Mouse (Mus musculus) left cerebral cortex, postnatal 25 days (tissue): ENCODE results near the gene Pym1. TPM values are rescaled to one million over a fixed set of nuclear protein-coding genes. Genes with fewer than 3 reads are reported as not detected.
"Not testable (repeated sequence)": the region's sequence is repeated elsewhere in the genome, so short reads cannot be mapped to it uniquely, and the experiment has no call there.

Source experiments
- DNase-seq, 2 experiments: peaks; one replicate each; pipeline ENCODE4 v3.0.0; 2022; ENCODE audit warnings: low spot score in 2 of 2, mixed read lengths in 1 of 2
- intact Hi-C: fragments of 180-260 bp; cut with DNase I; formaldehyde crosslinking; loops from one replicate; pipeline ENCODE4 v1.15.1; 2025
- total RNA-seq, 2 experiments: library from RNA; stranded (reverse); gene quantifications; 2 replicates each; pipeline ENCODE4 v1.2.3; 2021

Pym1 gene
- total RNA-seq = 10 to 100 TPM; 28.8 to 29.5 TPM

GRCm38 (mm10) chr10:128747646-128748251, at the start of gene Pym1:
Pym1 (plus strand) TSS chr10:128747889.
- DNase-seq = peak in 1 of 2 experiments; percentile 49
- intact Hi-C loops = loop anchor here (1.0 kb wide), 1 partner anchor 57 kb away; the partner anchor contains the start of genes Dnajc14 and Tmem198b

DNA sequence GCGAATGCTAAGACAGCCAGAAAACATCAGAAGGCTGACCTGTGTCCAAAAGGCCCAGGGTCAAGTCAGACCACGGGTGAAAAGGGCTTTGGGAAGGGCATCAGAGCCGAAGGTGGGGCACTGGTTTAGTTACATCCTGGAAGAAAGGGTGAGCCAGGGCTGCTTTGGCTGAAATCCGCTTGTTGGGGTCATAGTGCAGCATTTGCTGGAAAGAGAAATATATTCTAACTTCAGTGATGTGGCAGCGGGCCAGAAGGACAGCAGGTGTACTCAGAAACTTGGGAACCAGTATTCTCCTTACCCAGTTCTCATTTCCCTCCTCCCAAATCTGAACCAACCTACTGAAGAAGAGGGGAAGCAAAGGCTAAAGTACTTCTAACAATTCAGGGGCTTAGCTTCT, 48.7 kb upstream of the Pym1 start:
- intact Hi-C loops = no loop called here
- no peak for DNase-seq

GRCm38 (mm10) chr10:128699611-128700010, 48.1 kb upstream of the Pym1 start:
- DNase-seq = no peak
- intact Hi-C loops = no loop called here

DNA sequence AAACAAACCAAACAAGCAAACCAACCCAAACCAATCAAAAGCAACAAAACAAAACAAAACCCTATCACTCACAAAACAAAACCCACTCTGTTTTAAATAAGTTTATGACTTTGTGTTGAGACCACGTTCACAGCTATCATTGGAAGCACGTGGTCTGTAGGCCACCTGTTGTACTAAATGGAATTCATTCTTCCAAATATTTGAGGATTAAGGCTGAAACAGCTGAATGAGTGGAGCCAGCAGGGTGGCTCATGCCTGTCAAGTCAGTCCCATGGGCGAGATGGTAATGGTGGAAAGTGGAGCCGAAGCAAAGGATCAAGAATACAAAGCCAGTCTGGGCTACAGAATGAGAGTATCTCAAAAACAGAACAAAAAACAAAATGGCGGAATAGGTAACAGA, 47.0 kb upstream of the Pym1 start:
- no peak for DNase-seq
- intact Hi-C loops = no loop called here

GRCm38 (mm10) chr10:128702328-128703007, 45.2 kb upstream of the Pym1 start:
- intact Hi-C loops = no loop called here

DNA sequence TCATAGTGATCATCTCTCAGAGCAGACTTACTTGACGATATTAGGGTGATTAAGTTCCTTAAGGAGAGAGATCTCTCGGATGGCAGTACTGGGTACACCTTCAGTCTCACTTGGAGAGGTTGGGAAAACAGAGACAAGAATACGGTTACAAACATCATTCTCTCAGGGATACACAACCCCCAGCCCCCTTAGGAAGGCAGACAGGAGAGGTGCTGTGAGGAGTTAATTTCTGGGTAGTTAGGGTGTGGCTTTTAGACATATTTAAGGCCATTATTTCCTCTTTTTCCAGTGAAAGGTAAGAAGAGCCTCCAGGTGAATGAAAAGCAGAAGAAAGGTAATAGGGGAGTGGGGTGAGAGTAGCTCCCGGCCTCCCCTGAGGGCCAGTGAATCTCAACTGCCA, 43.8 kb upstream of the Pym1 start, which contains the start of gene Pmel:
Gene Pmel, plus strand, starts transcription at position 301 of the 400 bp plus-strand sequence.
- DNase-seq = no peak
- intact Hi-C loops = no loop called here

More at GRCm38 (mm10) chr10:128702328-128703007, 45.2 kb upstream of the Pym1 start:
- no peak for DNase-seq

DNA sequence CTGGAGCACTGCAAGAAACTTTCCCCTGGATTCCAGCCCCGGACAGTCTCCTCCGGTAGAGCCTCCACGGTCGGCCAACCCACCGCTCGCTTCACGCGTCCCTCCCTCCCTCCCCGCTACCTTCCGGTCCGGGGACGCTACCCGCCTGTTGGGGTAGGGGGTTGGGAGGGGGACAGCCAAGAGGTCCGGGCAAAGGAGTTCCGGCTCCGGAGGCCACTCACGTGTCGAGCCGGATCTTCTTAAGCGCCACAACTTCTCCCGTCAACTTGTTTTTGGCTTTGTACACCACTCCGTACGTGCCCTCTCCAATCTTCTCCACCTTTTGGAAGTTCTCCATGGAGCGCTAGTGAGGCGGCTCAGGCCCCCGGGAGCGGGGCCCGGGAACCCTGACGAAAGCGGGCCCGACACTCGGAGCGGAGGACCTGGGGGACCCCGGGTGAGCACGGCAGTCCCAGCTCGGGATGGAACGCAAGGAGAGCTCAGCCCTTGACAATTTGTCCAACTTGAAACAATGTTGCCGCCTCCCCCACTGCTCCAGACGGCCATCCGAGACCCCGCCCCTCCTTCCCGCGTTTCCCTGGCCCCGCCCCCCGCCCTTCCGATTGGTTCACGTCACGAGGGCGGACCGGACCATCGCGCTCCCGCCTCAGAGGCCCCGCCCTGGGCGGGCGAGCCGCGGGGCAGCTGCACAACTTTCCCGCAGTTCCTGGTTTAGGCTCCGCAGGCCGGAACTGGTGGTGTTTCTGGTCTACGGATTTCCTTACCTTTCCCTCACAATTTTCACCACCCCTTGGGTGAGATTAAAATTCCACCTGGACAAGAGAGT, 43.0 kb upstream of the Pym1 start, which contains the start of gene Cdk2:
Gene Cdk2, minus strand, starts transcription at position 541 of the 826 bp plus-strand sequence.
- peak; percentile 84 to 85 for DNase-seq
- intact Hi-C loops = no loop called here

GRCm38 (mm10) chr10:128705317-128705693, 42.4 kb upstream of the Pym1 start:
- intact Hi-C loops = no loop called here
- DNase-seq = no peak

GRCm38 (mm10) chr10:128711318-128711717, 36.4 kb upstream of the Pym1 start:
- DNase-seq, intact Hi-C loops: not testable (repeated sequence)

- intact Hi-C loops = no loop called here
- DNase-seq = no peak
Measured at GRCm38 (mm10) chr10:128715559-128716537, 31.8 kb upstream of the Pym1 start.

GRCm38 (mm10) chr10:128725466-128725865, 22.2 kb upstream of the Pym1 start:
- DNase-seq, intact Hi-C loops: not testable (repeated sequence)

DNA sequence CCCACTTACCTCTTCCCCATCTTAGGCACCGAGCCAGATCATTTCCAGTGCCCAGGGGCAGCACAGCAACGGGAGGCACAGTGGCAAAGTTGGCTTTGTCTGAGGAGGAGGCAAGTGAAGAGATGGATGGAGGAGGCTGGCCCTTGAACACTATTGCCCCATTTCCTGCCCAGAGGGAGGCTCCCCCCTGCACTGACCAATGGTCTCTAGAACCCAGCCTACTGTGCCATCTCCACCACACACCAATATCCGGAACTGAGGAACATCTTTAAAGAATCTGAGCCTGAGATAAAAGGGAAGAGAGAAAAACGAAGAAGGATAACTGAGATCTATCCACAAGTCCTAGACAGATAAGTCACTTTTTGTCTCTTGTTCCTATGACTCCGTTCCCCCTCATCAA, 19.6 kb upstream of the Pym1 start:
- no peak for DNase-seq
- intact Hi-C loops = no loop called here

- peak in 1 of 2 experiments; percentile 55 for DNase-seq
- intact Hi-C loops = loop anchor here (5.0 to 10.0 kb wide), 2 partner anchors 166 to 244 kb away; no protein-coding TSS in a partner anchor
Measured at GRCm38 (mm10) chr10:128731002-128731433, 16.7 kb upstream of the Pym1 start.

- intact Hi-C loops = loop anchor here (5.0 to 10.0 kb wide), 2 partner anchors 165 to 243 kb away; no protein-coding TSS in a partner anchor
- no peak for DNase-seq
Measured at GRCm38 (mm10) chr10:128731992-128732391, 15.7 kb upstream of the Pym1 start.

DNA sequence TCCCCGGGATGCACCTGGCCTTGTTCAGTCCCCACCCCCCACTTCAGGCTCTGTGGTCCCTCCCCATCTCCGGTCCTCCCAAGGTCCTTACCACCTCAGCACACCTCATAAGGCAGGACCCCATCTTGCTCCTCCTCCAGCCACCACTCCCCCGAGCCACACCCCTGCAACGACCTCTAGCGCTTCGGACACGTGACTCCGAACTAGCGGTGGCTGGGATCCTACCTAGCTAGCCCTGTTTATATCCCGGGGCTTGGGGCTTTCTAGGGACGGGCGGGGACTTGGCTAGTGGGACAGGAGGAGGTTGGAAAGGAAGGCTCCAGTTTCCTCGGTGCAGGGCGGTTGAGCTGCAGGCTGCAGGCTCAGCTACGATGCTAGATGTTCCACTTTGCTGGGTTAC, 10.3 kb upstream of the Pym1 start:
- no peak for DNase-seq
- intact Hi-C loops = loop anchor here (10.0 kb wide), 1 partner anchor 237 kb away; no protein-coding TSS in a partner anchor

DNA sequence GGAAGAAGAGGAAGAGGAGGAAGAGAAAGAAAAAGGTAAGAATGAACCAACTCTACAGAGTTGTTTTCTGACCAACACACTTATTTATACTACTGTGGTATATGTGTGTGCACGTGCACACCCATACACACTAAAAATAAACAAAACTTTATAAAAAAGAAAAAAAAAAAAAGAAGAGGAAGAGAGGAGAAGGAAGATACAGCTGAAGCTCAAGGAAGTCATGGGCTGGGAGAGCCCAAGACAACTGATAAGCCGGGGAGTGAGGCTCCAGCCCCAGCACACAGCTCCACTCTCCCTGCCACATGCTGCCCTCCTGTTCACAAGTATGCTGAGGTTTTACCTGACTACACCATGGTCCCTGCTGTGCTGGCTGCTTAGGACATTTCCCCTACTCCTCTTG, 7.4 kb upstream of the Pym1 start:
- intact Hi-C loops = no loop called here
- no peak for DNase-seq

- intact Hi-C loops = no loop called here
- DNase-seq = no peak
Measured at GRCm38 (mm10) chr10:128742616-128743015, 5.1 kb upstream of the Pym1 start.

DNA sequence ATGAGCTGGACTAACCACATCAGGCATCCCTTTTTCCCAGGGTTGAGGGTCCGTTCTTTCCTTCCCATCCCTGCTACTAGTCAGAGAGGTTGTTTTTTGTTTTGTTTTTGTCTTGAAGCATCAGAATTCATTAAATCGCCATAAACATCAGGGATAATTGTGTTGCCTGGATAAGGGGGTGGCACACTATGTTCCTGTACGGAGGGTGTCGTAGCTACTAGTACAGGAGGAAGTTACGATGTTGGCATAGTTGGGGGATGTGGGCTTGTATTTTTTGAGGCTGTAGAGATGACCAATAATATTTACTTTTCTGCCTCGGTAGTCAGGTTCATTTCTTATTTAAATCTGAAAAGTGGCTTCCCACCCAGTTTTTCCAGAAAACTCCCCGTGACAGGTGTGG, 4.5 kb upstream of the Pym1 start:
- DNase-seq = no peak
- intact Hi-C loops = no loop called here

GRCm38 (mm10) chr10:128743791-128744191, 3.9 kb upstream of the Pym1 start:
- intact Hi-C loops = no loop called here
- DNase-seq = peak; percentile 40 to 44
